In genomic region chr1:135793370-135794215, GRCm38 (mm10) we compare ENCODE assay signal across 9 mouse cellular contexts. TPM values are rescaled to one million over a fixed set of nuclear protein-coding genes. Genes with fewer than 3 reads are reported as not detected.
A peak's percentile ranks its signal among the peaks of the same experiment; 100 is the strongest.
DNase-seq lines count a peak whose midpoint lies in the region; ATAC-seq lines count a peak whose summit lies in the region.
"Had no signal": no experiment of that assay in that cellular context is flagged by ENCODE, and none has a peak within 500 bp of the region (broad histone marks: within the 10 kb centered on the region; RNA-seq: fewer than 3 reads in every experiment).

No protein-coding gene starts in this region.

- peak; percentile 72 for ATAC-seq in CD4-positive, CD25-positive, alpha-beta regulatory T cell, adult 4 months
- ATAC-seq in granulocyte monocyte progenitor cell, adult 5-6 weeks (replicated peaks; ENCODE audit: poor library complexity, severe bottlenecking) = peak; percentile 85

- peak; percentile 81 for DNase-seq in brain, adult 2 months (ENCODE audit: low read depth, low spot score)
- peak; percentile 40 to 86 for DNase-seq in left cerebral cortex, adult 8-10 months (ENCODE audit: low spot score in 2 of 2)
- peak; percentile 61 to 64 for DNase-seq in lung, postnatal 4 days
- DNase-seq in right cerebral cortex, postnatal 14 days = peak; percentile 59
- DNase-seq in adrenal gland, adult 2 months = no peak
- DNase-seq in cerebellum, adult 18-20 months = no peak

RNA-seq across cellular contexts. Expression of gene Tnni1, which starts 14.4 kb away (rescaled TPM):
- not detected for polyA plus RNA-seq in CD4-positive, CD25-positive, alpha-beta regulatory T cell, adult 4 months (2017; shearing (Covaris generic))
- not detected in 2 replicates for total RNA-seq in granulocyte monocyte progenitor cell, adult 5-6 weeks (2014; fragmentation: Nextera tagmentation)
- total RNA-seq in granulocyte monocyte progenitor cell, adult 5-6 weeks (2017) = not detected in 2 replicates
- 1 to 10 TPM; 3.7 to 7.8 (median 4.2) TPM for total RNA-seq in left cerebral cortex, adult 8-10 months (2022)
- total RNA-seq in adrenal gland, adult 2 months (2021) = not detected
- polyA plus RNA-seq in adrenal gland, adult 2 months (2012; rRNA removed) = 0.15 and 0.28 TPM in 2 replicates
- polyA plus RNA-seq: erythroblast, embryonic 14.5 days had no signal

RNA-seq across cellular contexts. Expression of gene Lad1, which starts 24.8 kb away (rescaled TPM):
- 10 to 100 TPM in 1 of 2 experiments, 1 to 10 TPM in 1; 9.2 to 13.6 TPM for polyA plus RNA-seq in CD4-positive, CD25-positive, alpha-beta regulatory T cell, adult 4 months (2017; shearing (Covaris generic))
- not detected in 2 replicates for total RNA-seq in granulocyte monocyte progenitor cell, adult 5-6 weeks (2014; fragmentation: Nextera tagmentation)
- total RNA-seq in granulocyte monocyte progenitor cell, adult 5-6 weeks (2017) = not detected in 2 replicates
- 1 to 10 TPM in 2 of 4 experiments, under 1 TPM in 2; 0.68 to 1.2 (median 1.1) TPM for total RNA-seq in left cerebral cortex, adult 8-10 months (2022)
- total RNA-seq in adrenal gland, adult 2 months (2021) = under 1 TPM; 0.14 to 0.17 TPM
- 0.38 and 0.40 TPM in 2 replicates for polyA plus RNA-seq in adrenal gland, adult 2 months (2012; rRNA removed)
- polyA plus RNA-seq: erythroblast, embryonic 14.5 days had no signal

RNA-seq across cellular contexts. Expression of gene Phlda3, which starts 27.7 kb away (rescaled TPM):
- polyA plus RNA-seq in CD4-positive, CD25-positive, alpha-beta regulatory T cell, adult 4 months (2017; shearing (Covaris generic)) = under 1 TPM; 0.58 to 0.98 TPM
- total RNA-seq in granulocyte monocyte progenitor cell, adult 5-6 weeks (2014; fragmentation: Nextera tagmentation) = 1.9 TPM in 1 of 2 replicates, not detected in the other
- 0.17 and 1.0 TPM in 2 replicates for total RNA-seq in granulocyte monocyte progenitor cell, adult 5-6 weeks (2017)
- total RNA-seq in left cerebral cortex, adult 8-10 months (2022) = 10 to 100 TPM; 20.7 to 22.0 (median 21.7) TPM
- total RNA-seq in adrenal gland, adult 2 months (2021) = 10 to 100 TPM; 35.1 to 83.1 TPM
- 119 and 180 TPM in 2 replicates for polyA plus RNA-seq in adrenal gland, adult 2 months (2012; rRNA removed)

RNA-seq across cellular contexts. Expression of gene Tnnt2, which starts 42.6 kb away (rescaled TPM):
- polyA plus RNA-seq in CD4-positive, CD25-positive, alpha-beta regulatory T cell, adult 4 months (2017; shearing (Covaris generic)) = 1 to 10 TPM in 1 of 2 experiments, under 1 TPM in 1; 0.83 to 1.4 TPM
- total RNA-seq in granulocyte monocyte progenitor cell, adult 5-6 weeks (2014; fragmentation: Nextera tagmentation) = not detected in 2 replicates
- total RNA-seq in granulocyte monocyte progenitor cell, adult 5-6 weeks (2017) = not detected in 2 replicates
- 10 to 100 TPM; 11.8 to 18.8 (median 13.4) TPM for total RNA-seq in left cerebral cortex, adult 8-10 months (2022)
- 1 to 10 TPM; 3.1 to 5.7 TPM for total RNA-seq in adrenal gland, adult 2 months (2021)
- 0.66 and 1.00 TPM in 2 replicates for polyA plus RNA-seq in adrenal gland, adult 2 months (2012; rRNA removed)
- polyA plus RNA-seq: erythroblast, embryonic 14.5 days had no signal

Comparison
In these comparisons a context has a peak if more than half of its experiments do, and no peak if none do; other contexts are left out.
1. DNase-seq: peak in brain, adult 2 months (single experiment), left cerebral cortex, adult 8-10 months (2 of 2), lung, postnatal 4 days (2 of 2) and right cerebral cortex, postnatal 14 days (single experiment); none in adrenal gland, adult 2 months (single experiment) and cerebellum, adult 18-20 months (0 of 2).
2. RNA of gene Phlda3, which starts 27.7 kb away (total RNA-seq): 35.1 to 83.1 TPM in adrenal gland, adult 2 months and 20.7 to 22.0 TPM in left cerebral cortex, adult 8-10 months; 0.17 to 1.9 TPM in granulocyte monocyte progenitor cell, adult 5-6 weeks; every median in the first group is over 4 times any median in the second.